Mouse (Mus musculus): ENCODE measurements around the gene Zswim8. TPM values are rescaled to one million over a fixed set of nuclear protein-coding genes. Genes with fewer than 3 reads are reported as not detected.

The Zswim8 gene
- total and polyA plus RNA-seq, 3 experiments = 16.5 to 35.5 TPM; not detected in 1

DNA sequence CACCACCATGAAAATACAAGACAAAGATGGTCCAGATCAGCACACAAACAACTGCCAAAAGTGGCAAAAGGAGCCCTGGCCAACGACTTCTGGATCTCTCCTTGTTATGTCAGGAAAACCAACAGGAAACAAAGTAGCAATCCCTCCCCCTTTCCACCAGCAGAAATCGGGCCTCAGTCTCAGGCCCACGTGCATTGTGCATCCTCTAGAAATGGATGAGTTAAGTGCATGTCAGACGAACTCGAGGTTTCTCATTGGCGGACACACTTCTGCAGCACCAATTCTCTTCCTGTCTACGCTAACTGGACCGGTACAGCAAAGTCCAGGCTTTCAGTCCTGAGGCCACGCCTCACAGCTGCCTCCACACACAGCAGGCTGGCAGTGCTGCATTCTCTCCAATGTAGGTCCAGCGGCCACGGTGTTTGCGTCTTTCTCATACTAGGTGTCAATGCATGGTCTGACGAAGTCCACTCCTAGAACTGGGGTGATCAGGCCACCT lies 28.6 kb downstream of the Zswim8 start:
- H3K79me2 ChIP-seq (ENCODE audit: control insufficient read depth, insufficient read depth, low read length, poor library complexity) = peaks cover 10% of the 10 kb centered on the region
- H3K27me3 ChIP-seq (ENCODE audit: control insufficient read depth in 1 of 2, insufficient read depth in 2 of 2, low read length in 2 of 2) = no peaks in the 10 kb centered on the region
- DNase-seq (ENCODE audit: low read depth, low spot score) = no peak
- TF ChIP-seq CTCF (IDR thresholded peaks at IDR 0.05 in 2 of 3, conservative IDR thresholded peaks at IDR 0.05 in 1 of 3; ENCODE audit: control insufficient read depth in 1 of 3, insufficient read depth in 1 of 3, low read depth in 2 of 3, low read length in 3 of 3, poor library complexity in 1 of 3, severe bottlenecking in 1 of 3) (no peak), SIN3A (IDR thresholded peaks at IDR 0.05; ENCODE audit: low read length) (no peak), BHLHE40 (IDR thresholded peaks at IDR 0.05; ENCODE audit: borderline replicate concordance, low read depth, low read length) (no peak), MAFK (IDR thresholded peaks at IDR 0.05; ENCODE audit: borderline replicate concordance, low read depth, low read length) (no peak), KAT2A (conservative IDR thresholded peaks at IDR 0.05; ENCODE audit: low read depth, low read length) (no peak), TBP (IDR thresholded peaks at IDR 0.05; ENCODE audit: low read depth, low read length) (no peak), POLR2AphosphoS2 (IDR thresholded peaks at IDR 0.05; ENCODE audit: low read length) (no peak), ZMIZ1 (IDR thresholded peaks at IDR 0.05; ENCODE audit: low read depth, low read length) (no peak), MYC (IDR thresholded peaks at IDR 0.05; ENCODE audit: low read depth, low read length) (no peak)
- no peaks in the 10 kb centered on the region for H3K9me3 ChIP-seq (replicated peaks; ENCODE audit: insufficient read depth, low read length)
- H3K4me3 ChIP-seq (ENCODE audit: control insufficient read depth in 1 of 2, insufficient read depth in 1 of 2, low read depth in 2 of 2, low read length in 2 of 2) = no peak overlapping the region
- H3K27ac ChIP-seq (ENCODE audit: control insufficient read depth, low read depth, low read length) = no peak overlapping the region
- peaks cover 9 to 29% of the 10 kb centered on the region in 2 experiments for H3K36me3 ChIP-seq (ENCODE audit: control insufficient read depth in 1 of 2, insufficient read depth in 2 of 2, low read length in 2 of 2)
- no peak overlapping the region for H3K9ac ChIP-seq (ENCODE audit: control insufficient read depth, low read depth, low read length, poor library complexity, severe bottlenecking)
- peaks cover 21 to 36% of the 10 kb centered on the region in 2 experiments for H3K4me1 ChIP-seq (ENCODE audit: control insufficient read depth in 1 of 2, insufficient read depth in 2 of 2, low read length in 2 of 2)

DNA sequence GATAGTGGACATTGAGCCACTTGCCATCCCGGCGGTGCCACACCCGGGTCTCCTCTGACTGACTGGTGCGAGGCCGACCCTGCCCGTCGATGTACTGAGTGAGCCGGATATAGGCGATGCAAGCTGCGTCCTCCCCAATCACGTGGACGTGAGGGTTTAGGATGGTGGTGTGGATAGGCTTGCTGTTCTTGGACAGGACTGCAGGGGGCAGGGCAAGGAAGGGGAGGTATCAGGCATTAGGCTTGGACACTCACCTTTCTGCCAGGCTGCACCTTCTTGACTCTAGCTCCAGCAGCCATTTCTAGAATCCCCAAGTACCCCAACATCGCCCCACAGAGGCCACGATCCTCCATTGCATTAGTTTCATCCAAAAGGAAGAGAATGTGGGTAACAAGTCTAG lies 30.0 kb downstream of the Zswim8 start:
- no peak overlapping the region for H3K9ac ChIP-seq (ENCODE audit: control insufficient read depth, low read depth, low read length, poor library complexity, severe bottlenecking)
- peaks cover 6 to 15% of the 10 kb centered on the region in 2 experiments for H3K36me3 ChIP-seq (ENCODE audit: control insufficient read depth in 1 of 2, insufficient read depth in 2 of 2, low read length in 2 of 2)
- H3K4me1 ChIP-seq (ENCODE audit: control insufficient read depth in 1 of 2, insufficient read depth in 2 of 2, low read length in 2 of 2) = peaks cover 10 to 22% of the 10 kb centered on the region in 2 experiments
- H3K27me3 ChIP-seq (ENCODE audit: control insufficient read depth in 1 of 2, insufficient read depth in 2 of 2, low read length in 2 of 2) = no peaks in the 10 kb centered on the region
- H3K27ac ChIP-seq (ENCODE audit: control insufficient read depth, low read depth, low read length) = no peak overlapping the region
- peak; percentile 54 for DNase-seq (ENCODE audit: low read depth, low spot score)
- H3K79me2 ChIP-seq (ENCODE audit: control insufficient read depth, insufficient read depth, low read length, poor library complexity) = peaks cover 9% of the 10 kb centered on the region
- H3K9me3 ChIP-seq (replicated peaks; ENCODE audit: insufficient read depth, low read length) = no peaks in the 10 kb centered on the region
- H3K4me3 ChIP-seq (ENCODE audit: control insufficient read depth in 1 of 2, insufficient read depth in 1 of 2, low read depth in 2 of 2, low read length in 2 of 2) = no peak overlapping the region
- peak; percentile 22 for TF ChIP-seq RAD21 (IDR thresholded peaks at IDR 0.05; ENCODE audit: low read depth, low read length)
- peak; percentile 45 for TF ChIP-seq SMC3 (IDR thresholded peaks at IDR 0.05; ENCODE audit: low read depth, low read length)
- TF ChIP-seq ZMIZ1 (IDR thresholded peaks at IDR 0.05; ENCODE audit: low read depth, low read length) = no peak
- TF ChIP-seq CTCF (IDR thresholded peaks at IDR 0.05 in 2 of 3, conservative IDR thresholded peaks at IDR 0.05 in 1 of 3; ENCODE audit: control insufficient read depth in 1 of 3, insufficient read depth in 1 of 3, low read depth in 2 of 3, low read length in 3 of 3, poor library complexity in 1 of 3, severe bottlenecking in 1 of 3) = peak; percentile 47 to 64 (median 52)
- peak; percentile 12; the same call in 1 of the 2 replicates for TF ChIP-seq ZC3H11A (IDR thresholded peaks at IDR 0.05; ENCODE audit: low read depth, low read length)
- 0 out of 2 replicates have a peak, but pooled peaks have one; percentile 32 for TF ChIP-seq MAX (IDR thresholded peaks at IDR 0.05; ENCODE audit: low read length)

DNA sequence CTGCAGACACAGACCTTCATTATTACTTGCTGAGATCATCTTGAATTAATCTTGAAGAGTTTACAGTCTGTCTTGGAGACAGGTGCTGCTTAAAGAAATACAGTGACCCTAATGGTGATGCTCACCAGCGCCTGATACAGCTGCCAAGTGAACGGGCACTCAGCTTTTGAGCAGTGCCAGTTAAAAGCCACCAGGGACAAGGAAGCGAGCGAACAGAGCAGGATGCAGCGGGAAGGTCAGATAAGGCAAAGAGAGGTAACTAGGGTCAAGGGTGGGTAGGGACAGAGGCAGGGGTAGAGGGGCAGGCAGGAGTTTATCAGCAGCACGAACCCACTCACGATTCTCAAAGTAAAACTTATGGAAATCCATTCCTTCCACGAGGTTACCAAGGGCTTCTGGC lies 31.2 kb downstream of the Zswim8 start:
- Histone ChIP-seq H3K4me1 (ENCODE audit: control insufficient read depth in 1 of 2, insufficient read depth in 2 of 2, low read length in 2 of 2) (peaks cover 5 to 10% of the 10 kb centered on the region in 2 experiments), H3K4me3 (ENCODE audit: control insufficient read depth in 1 of 2, insufficient read depth in 1 of 2, low read depth in 2 of 2, low read length in 2 of 2) (no peak overlapping the region), H3K27me3 (ENCODE audit: control insufficient read depth in 1 of 2, insufficient read depth in 2 of 2, low read length in 2 of 2) (no peaks in the 10 kb centered on the region), H3K36me3 (ENCODE audit: control insufficient read depth in 1 of 2, insufficient read depth in 2 of 2, low read length in 2 of 2) (peaks cover 2 to 9% of the 10 kb centered on the region in 2 experiments; a peak in 3 of 4 replicates), H3K27ac (ENCODE audit: control insufficient read depth, low read depth, low read length) (no peak overlapping the region), H3K79me2 (ENCODE audit: control insufficient read depth, insufficient read depth, low read length, poor library complexity) (peaks cover 8% of the 10 kb centered on the region), H3K9ac (ENCODE audit: control insufficient read depth, low read depth, low read length, poor library complexity, severe bottlenecking) (no peak overlapping the region), H3K9me3 (replicated peaks; ENCODE audit: insufficient read depth, low read length) (no peaks in the 10 kb centered on the region)
- TF ChIP-seq NELFE (IDR thresholded peaks at IDR 0.05; ENCODE audit: low read depth, low read length) (no peak), USF1 (IDR thresholded peaks at IDR 0.05; ENCODE audit: low read depth, low read length) (no peak), MEF2A (IDR thresholded peaks at IDR 0.05; ENCODE audit: extremely low read depth, insufficient replicate concordance, low read depth, low read length, poor library complexity, severe bottlenecking) (no peak), SMC3 (IDR thresholded peaks at IDR 0.05; ENCODE audit: low read depth, low read length) (no peak), POLR2A (IDR thresholded peaks at IDR 0.05; ENCODE audit: control insufficient read depth in 1 of 2, insufficient read depth in 1 of 2, low read depth in 1 of 2, low read length in 2 of 2, poor library complexity in 1 of 2) (no peak), CHD2 (IDR thresholded peaks at IDR 0.05; ENCODE audit: low read length) (no peak), JUND (IDR thresholded peaks at IDR 0.05; ENCODE audit: low read depth, low read length) (no peak), ZNF384 (IDR thresholded peaks at IDR 0.05; ENCODE audit: low read depth, low read length) (no peak), ZKSCAN1 (IDR thresholded peaks at IDR 0.05; ENCODE audit: low read depth, low read length) (no peak), RCOR1 (IDR thresholded peaks at IDR 0.05; ENCODE audit: low read depth, low read length) (no peak), GABPA (IDR thresholded peaks at IDR 0.05; ENCODE audit: low read depth, low read length) (no peak), EP300 (IDR thresholded peaks at IDR 0.05; ENCODE audit: low read depth in 1 of 2, low read length in 2 of 2) (no peak)
- DNase-seq (ENCODE audit: low read depth, low spot score) = no peak

Measured in MEL (cell line).